Mouse (Mus musculus) heart, embryonic 14.5 days (tissue): ENCODE results near the gene Dcaf8. TPM values are rescaled to one million over a fixed set of nuclear protein-coding genes. Genes with fewer than 3 reads are reported as not detected.

Experiments used
- ATAC-seq: fragments of 200-750 bp; cut with Nextera tagmentation; 2 replicates; pipeline ENCODE4 v1.8.0; 2017; ENCODE audit warnings: low read depth, moderate TSS enrichment; ENCODE audit not compliant: insufficient number of reproducible peaks, insufficient read depth, low FRiP score
- H3K27ac ChIP-seq, 2 experiments: fragments of 200-500 bp in 1 of 2; fragments of 300-500 bp in 1 of 2; sonication (generic) in 1 of 2; replicated peaks in 1 of 2; 2 replicates each; pipeline ENCODE4 v1.5.1; 2012 to 2014; ENCODE audit warnings: low read depth in 2 of 2, low read length in 2 of 2, control low read depth in 1 of 2, mild to moderate bottlenecking in 1 of 2, mixed read lengths in 1 of 2; ENCODE audit not compliant: control insufficient read depth in 1 of 2, insufficient read depth in 1 of 2
- H3K27me3 ChIP-seq: fragments of 300-500 bp; sonication (generic); 2 replicates; pipeline ENCODE4 v1.6.1; 2014; ENCODE audit warnings: mild to moderate bottlenecking, low read length, control low read depth; ENCODE audit not compliant: control insufficient read depth, insufficient read depth
- H3K36me3 ChIP-seq: fragments of 300-500 bp; sonication (generic); 2 replicates; pipeline ENCODE4 v1.6.1; 2014; ENCODE audit warnings: mild to moderate bottlenecking, control low read depth, low read length, mixed read lengths; ENCODE audit not compliant: control insufficient read depth, insufficient read depth
- H3K4me1 ChIP-seq, 2 experiments: fragments of 200-500 bp in 1 of 2; fragments of 300-500 bp in 1 of 2; sonication (generic) in 1 of 2; 2 replicates each; pipeline ENCODE4 v1.6.1; 2012 to 2014; ENCODE audit warnings: low read length in 2 of 2, control low read depth in 1 of 2, mixed read lengths in 1 of 2; ENCODE audit not compliant: control insufficient read depth in 2 of 2, insufficient read depth in 2 of 2
- H3K4me2 ChIP-seq: fragments of 300-500 bp; sonication (generic); 2 replicates; pipeline ENCODE4 v1.6.1; 2014; ENCODE audit warnings: mild to moderate bottlenecking, low read length
- H3K4me3 ChIP-seq, 2 experiments: fragments of 200-500 bp in 1 of 2; fragments of 300-500 bp in 1 of 2; sonication (generic) in 1 of 2; 2 replicates each; pipeline ENCODE4 v1.5.1; 2012 to 2014; ENCODE audit warnings: low read length in 2 of 2, mild to moderate bottlenecking in 2 of 2, control low read depth in 1 of 2, low read depth in 1 of 2, moderate library complexity in 1 of 2; ENCODE audit not compliant: control insufficient read depth in 1 of 2, insufficient read depth in 1 of 2
- H3K9ac ChIP-seq: fragments of 300-500 bp; sonication (generic); 2 replicates; pipeline ENCODE4 v1.6.1; 2014; ENCODE audit warnings: mild to moderate bottlenecking, low read length
- H3K9me3 ChIP-seq: fragments of 300-500 bp; sonication (generic); 2 replicates; pipeline ENCODE4 v1.6.1; 2016; ENCODE audit warnings: low read length, control low read depth; ENCODE audit not compliant: control insufficient read depth
- WGBS: fragments of 180-500 bp; shearing (Covaris S2); extraction: QIAGEN DNeasy Blood & Tissue Kit; methylation state at CpG from one replicate; pipeline ENCODE4 v1.1.7; 2014; 5-methylcytosine and 5-hydroxymethylcytosine counted together
- polyA plus RNA-seq: library from polyadenylated mRNA; unstranded; fragments of >200 nt; fragmentation: Nextera tagmentation; extraction: Ambion mirVana; gene quantifications from 2 replicates; pipeline ENCODE4 v1.2.1, GENCODE M21; 2014

Dcaf8 gene
- polyA plus RNA-seq, 1 experiment from 2014 or later: 104 TPM

DNA sequence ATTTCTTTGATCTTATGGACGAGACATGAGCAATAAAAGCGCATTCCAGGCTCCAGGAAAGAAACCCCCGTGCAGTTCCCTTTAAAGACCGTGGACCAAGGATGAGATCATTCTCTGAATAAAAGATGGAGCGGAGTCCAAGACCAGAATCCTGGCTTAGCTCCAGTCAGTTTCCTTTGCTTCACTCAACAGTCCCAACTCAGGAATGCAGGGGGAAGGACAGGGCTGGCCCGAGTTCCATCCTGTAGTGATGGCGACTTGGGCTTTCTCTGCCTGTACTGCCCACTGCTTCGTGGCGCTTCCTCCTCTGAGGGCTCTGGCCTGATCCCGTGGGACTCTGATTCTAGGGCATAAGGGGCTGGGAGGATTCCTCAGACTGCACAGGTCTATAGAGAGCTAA, 72.5 kb downstream of the Dcaf8 start:
- peak overlapping the region; percentile 90 to 97 for H3K27ac ChIP-seq
- 11% methylated on average over 10 of the region's 10 CpGs for WGBS
- ATAC-seq: peak; percentile 76
- no peaks in the 10 kb centered on the region for H3K9me3 ChIP-seq
- H3K4me2 ChIP-seq: peak overlapping the region; percentile 52
- no peak overlapping the region for H3K4me3 ChIP-seq
- peak overlapping the region; percentile 65 for H3K9ac ChIP-seq
- H3K4me1 ChIP-seq: peaks cover 51 to 67% of the 10 kb centered on the region in 2 experiments
- H3K27me3 ChIP-seq: no peaks in the 10 kb centered on the region
- H3K36me3 ChIP-seq: no peaks in the 10 kb centered on the region

DNA sequence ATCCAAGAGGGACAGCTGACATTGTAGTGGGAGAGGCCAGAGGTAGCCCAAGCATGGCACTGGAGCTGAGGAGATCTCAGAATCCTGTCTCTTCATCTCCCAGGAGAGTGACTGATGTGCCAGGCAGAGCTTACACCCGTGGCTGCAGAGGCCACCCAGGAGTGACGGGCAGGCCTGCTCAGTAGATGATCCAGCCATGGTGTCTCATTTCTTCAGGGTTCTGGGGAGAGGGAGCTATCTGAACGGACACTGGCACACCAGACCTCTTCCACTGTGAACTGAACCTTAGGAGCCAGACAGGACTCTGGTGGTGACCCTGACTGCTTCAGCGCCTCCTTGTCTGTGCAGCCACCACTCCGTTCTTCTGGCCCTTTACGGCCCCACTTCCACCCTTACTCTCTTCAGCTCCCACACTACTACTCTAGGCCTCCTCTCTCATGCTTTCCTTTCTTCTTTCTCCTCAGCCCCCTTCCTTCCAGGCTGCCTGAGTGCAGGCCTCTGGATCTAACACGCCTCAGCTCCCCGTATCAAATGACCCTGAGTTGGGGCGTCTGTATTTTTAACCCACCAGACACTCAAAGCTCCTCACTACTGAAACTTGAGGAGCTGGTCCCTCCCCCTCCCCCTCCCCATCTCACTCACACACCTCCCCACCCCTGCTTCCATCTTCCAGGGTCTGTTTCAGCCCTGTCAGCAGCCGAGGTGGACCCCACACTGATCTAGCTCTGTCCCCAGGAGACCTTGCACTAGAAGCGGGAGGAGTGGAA, 73.6 kb downstream of the Dcaf8 start:
- H3K9me3 ChIP-seq: no peaks in the 10 kb centered on the region
- 35% methylated on average over 11 of the region's 11 CpGs for WGBS
- H3K4me1 ChIP-seq: peaks cover 51 to 62% of the 10 kb centered on the region in 2 experiments
- no peak overlapping the region; the same call in 1 of the 2 replicates for H3K4me2 ChIP-seq
- H3K27ac ChIP-seq: peak overlapping the region; percentile 90 to 97
- H3K27me3 ChIP-seq: no peaks in the 10 kb centered on the region
- H3K9ac ChIP-seq: peak overlapping the region; percentile 52
- H3K36me3 ChIP-seq: no peaks in the 10 kb centered on the region
- ATAC-seq: no peak
- no peak overlapping the region for H3K4me3 ChIP-seq

DNA sequence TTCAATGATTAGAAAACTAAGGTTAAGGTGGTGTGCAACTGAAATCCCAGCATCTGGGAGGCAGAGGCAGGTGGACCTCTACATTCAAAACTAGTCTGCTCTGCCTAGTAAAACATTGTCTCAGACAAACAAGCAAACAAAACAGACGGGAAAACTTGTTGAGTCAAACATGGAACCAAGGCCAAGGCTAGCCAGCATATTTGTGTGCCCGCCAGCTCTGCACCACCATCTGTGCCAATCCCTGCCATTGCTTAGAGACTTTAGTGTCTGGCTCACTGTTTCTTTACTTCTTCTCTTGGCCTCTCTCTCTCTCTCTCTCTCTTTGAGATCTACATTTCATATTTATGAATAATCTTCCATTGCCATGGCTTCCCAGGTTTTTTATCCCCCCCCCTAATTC, 80.3 kb downstream of the Dcaf8 start:
- Histone ChIP-seq H3K27me3 (no peaks in the 10 kb centered on the region), H3K27ac (no peak overlapping the region), H3K36me3 (no peaks in the 10 kb centered on the region), H3K4me1 (peaks cover 12 to 21% of the 10 kb centered on the region in 2 experiments), H3K4me3 (no peak overlapping the region), H3K9ac (no peak overlapping the region), H3K9me3 (no peaks in the 10 kb centered on the region), H3K4me2 (no peak overlapping the region)
- ATAC-seq: no peak
- WGBS: 87% methylated on average over 2 of the region's 2 CpGs

DNA sequence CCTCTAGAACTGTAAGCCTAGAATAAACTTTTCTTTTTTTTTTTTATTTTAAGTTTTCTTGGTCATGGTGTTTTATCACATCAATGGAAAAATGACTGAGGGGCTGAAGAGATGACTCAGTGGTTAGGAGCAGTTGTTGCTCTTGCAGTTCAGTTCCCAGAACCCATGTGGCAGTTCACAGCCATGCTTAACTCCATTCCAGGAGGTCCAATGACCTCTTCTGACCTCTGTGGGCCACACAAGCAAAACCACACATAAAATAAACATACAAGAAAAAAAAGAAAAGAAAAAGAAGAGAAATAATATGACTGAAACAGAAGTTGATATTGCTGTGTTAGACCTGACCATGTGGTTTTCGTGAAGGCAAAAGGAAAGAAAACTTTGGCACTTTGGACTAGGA, 81.3 kb downstream of the Dcaf8 start:
- no peak overlapping the region for H3K27ac ChIP-seq
- no peak for ATAC-seq
- no peak overlapping the region for H3K4me2 ChIP-seq
- H3K27me3 ChIP-seq: no peaks in the 10 kb centered on the region
- H3K4me3 ChIP-seq: no peak overlapping the region
- WGBS: 80% methylated on average over 1 of the region's 1 CpGs
- H3K36me3 ChIP-seq: no peaks in the 10 kb centered on the region
- no peaks in the 10 kb centered on the region for H3K9me3 ChIP-seq
- H3K9ac ChIP-seq: no peak overlapping the region
- peaks cover 8 to 14% of the 10 kb centered on the region in 2 experiments for H3K4me1 ChIP-seq

DNA sequence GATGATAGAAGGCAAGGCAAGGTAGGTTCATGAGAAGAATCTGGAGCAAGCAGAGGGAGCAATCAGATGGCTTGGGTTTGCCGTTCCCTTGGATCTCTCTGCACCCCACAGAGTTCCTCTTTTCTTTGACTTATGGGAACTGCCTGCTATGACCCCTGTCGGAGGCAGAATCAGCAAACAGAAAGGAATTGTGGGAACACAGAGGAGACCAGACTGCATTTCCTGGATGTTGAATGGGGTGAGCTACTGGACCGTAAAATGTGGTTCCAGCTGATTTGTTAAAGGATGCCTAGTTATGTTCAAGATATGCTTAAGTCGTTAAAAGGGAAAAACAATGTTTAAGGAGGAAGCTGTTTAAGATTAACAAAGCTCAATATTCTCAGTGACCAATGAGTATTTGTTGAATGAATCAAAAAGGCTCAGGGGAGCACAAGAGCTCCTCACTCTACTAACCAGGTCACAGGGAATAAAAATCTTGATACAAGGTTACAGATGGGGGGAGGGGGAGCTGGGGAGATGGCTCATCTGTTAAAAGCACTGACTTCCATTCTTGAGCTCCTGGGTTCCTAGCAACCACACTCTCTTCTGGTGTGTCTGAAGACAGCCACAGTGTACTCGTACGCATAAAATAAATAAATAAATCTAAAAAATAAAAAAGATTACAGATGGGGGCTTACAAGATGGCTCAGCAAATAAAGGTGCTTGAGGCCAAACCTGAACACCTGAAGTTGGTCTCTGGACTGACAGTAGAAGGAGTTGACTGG, 93.2 kb downstream of the Dcaf8 start:
- Histone ChIP-seq H3K4me3 (no peak overlapping the region), H3K9me3 (no peaks in the 10 kb centered on the region), H3K9ac (no peak overlapping the region), H3K27me3 (no peaks in the 10 kb centered on the region), H3K27ac (peak overlapping the region in 1 of 2 experiments; percentile 97; a peak in 2 of 4 replicates), H3K4me1 (peaks cover 12 to 26% of the 10 kb centered on the region in 2 experiments), H3K36me3 (no peaks in the 10 kb centered on the region), H3K4me2 (no peak overlapping the region)
- no peak for ATAC-seq
- 76% methylated on average over 6 of the region's 6 CpGs for WGBS

DNA sequence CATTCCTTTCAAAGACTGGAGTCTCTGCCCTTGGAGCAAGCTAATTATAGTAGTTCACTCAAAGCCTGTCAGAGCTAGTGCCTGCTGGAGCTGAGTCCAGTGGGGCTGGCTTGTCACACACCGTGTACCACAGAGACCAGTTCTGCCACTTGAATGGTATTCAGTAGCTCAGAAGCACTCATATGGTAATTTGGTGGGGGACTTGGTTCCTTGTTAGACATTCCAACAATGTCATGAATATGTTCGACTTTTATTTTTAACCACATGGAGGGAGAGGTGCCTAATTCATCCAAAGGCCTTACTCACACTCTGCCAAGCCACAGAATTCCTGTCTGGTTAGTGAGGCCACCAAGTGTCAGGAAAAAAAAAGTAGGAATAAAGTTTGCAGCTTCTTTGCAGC, 94.5 kb downstream of the Dcaf8 start:
- no peak overlapping the region for H3K4me3 ChIP-seq
- peaks cover 12 to 26% of the 10 kb centered on the region in 2 experiments for H3K4me1 ChIP-seq
- H3K9ac ChIP-seq: peak overlapping the region; percentile 31; the same call in 1 of the 2 replicates
- H3K27me3 ChIP-seq: no peaks in the 10 kb centered on the region
- H3K9me3 ChIP-seq: no peaks in the 10 kb centered on the region
- H3K27ac ChIP-seq: peak overlapping the region; percentile 96 to 97
- H3K4me2 ChIP-seq: no peak overlapping the region; the same call in 1 of the 2 replicates
- H3K36me3 ChIP-seq: no peaks in the 10 kb centered on the region
- ATAC-seq: peak; percentile 69
- 27% methylated on average over 2 of the region's 2 CpGs for WGBS

DNA sequence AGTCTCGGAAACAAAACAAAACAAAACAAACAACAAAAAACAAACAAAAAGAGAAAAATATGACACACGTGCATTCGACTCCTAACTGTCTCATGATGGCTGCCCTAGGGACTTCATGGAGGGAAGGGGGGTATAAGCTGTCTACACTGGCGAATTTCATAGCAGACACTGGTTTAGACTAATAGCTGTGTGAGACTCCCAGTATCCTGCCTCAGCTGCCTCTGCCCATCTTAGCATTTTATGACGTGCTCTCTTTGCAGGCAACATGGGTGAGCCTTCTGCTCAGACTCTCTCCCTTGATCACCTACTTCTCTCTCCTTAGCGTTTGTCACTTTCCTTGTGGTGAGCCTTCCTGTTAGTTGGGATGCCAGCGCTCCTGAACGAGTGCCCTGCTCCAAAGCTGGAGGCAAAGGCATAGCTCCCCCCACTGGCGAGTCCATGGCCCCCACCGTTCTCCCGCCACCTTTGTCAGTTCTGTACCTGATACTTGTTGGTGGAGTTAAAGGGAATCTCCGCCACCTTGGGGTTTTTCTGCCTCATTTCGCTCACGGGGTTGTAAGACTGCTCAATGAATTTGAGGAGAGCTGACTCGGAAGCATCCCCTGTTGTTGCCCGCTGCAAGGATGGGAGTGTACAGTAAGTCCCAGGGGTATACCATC, 95.8 kb downstream of the Dcaf8 start:
- Histone ChIP-seq H3K27me3 (no peaks in the 10 kb centered on the region), H3K4me2 (peak overlapping the region; percentile 47), H3K4me1 (peaks cover 12 to 26% of the 10 kb centered on the region in 2 experiments), H3K9ac (peak overlapping the region; percentile 6), H3K9me3 (no peaks in the 10 kb centered on the region), H3K36me3 (no peaks in the 10 kb centered on the region), H3K4me3 (peak overlapping the region; percentile 20; a peak in 2 of 4 replicates), H3K27ac (peak overlapping the region; percentile 96 to 97; a peak in 3 of 4 replicates)
- WGBS: 25% methylated on average over 16 of the region's 16 CpGs
- 0 out of 2 replicates have a peak, but pooled peaks have one; percentile 39 for ATAC-seq
